ENCODE assay signal across 13 mouse cellular contexts in the genomic region with DNA sequence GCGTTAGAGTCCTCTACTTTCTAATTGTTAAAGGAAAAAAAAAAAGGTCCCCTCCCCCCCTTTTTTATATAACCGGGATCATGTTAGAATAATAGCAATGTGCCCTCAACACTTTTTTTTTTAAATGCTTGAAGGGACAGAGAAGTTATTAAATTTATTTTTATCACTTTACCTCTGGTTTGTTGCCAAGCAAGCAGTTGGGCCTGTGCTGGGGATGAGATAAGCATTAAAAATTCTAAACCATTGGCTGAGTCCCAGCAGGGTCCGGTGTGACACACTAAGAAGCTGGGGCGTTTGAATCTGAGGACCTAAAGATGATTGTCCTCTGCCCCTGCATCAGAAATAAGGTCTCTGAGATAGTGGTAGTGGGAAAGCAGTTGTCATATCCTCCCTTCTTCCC.
DNase-seq lines count a peak whose midpoint lies in the region; ATAC-seq and TF ChIP-seq lines count a peak whose summit lies in the region.
"Had no signal": no experiment of that assay in that cellular context is flagged by ENCODE, and none has a peak within 500 bp of the region (broad histone marks: within the 10 kb centered on the region; RNA-seq: fewer than 3 reads in every experiment).

No protein-coding gene starts in this region.

- no peak overlapping the region for H3K4me2 ChIP-seq in heart, embryonic 15.5 days
- no peak overlapping the region for H3K4me2 ChIP-seq in lung, embryonic 14.5 days
- H3K4me2 ChIP-seq: heart, embryonic 13.5 days; limb, embryonic 13.5 days; liver, embryonic 15.5 days; neural tube, embryonic 13.5 days had no signal

- 30% methylated on average over 4 of the region's 4 CpGs for WGBS in heart, embryonic 15.5 days
- 72% methylated on average over 4 of the region's 4 CpGs for WGBS in heart, embryonic 10.5 days
- WGBS in lung, embryonic 14.5 days: 50% methylated on average over 4 of the region's 4 CpGs

- ATAC-seq in cerebellum, adult (ENCODE audit: insufficient number of reproducible peaks, low FRiP score, low TSS enrichment): 0 out of 2 replicates have a peak, but pooled peaks have one; percentile 15
- no peak for ATAC-seq in heart, embryonic 15.5 days (replicated peaks; ENCODE audit: insufficient number of reproducible peaks, insufficient read depth, low FRiP score, low read depth)
- peak; percentile 49; the same call in 1 of the 2 replicates for ATAC-seq in lung, embryonic 14.5 days (ENCODE audit: insufficient read depth)
- peak; percentile 70 for ATAC-seq in megakaryocyte-erythroid progenitor cell, adult 5-6 weeks (replicated peaks; ENCODE audit: low FRiP score, low TSS enrichment, poor library complexity, severe bottlenecking)

- no peaks in the 10 kb centered on the region for H3K27me3 ChIP-seq in heart, embryonic 15.5 days
- H3K27me3 ChIP-seq in heart, embryonic 10.5 days (ENCODE audit: insufficient read depth, poor library complexity, severe bottlenecking): no peaks in the 10 kb centered on the region
- H3K27me3 ChIP-seq in lung, embryonic 14.5 days (ENCODE audit: insufficient read depth, low read length): no peaks in the 10 kb centered on the region
- H3K27me3 ChIP-seq: heart, embryonic 13.5 days; limb, embryonic 13.5 days; liver, embryonic 15.5 days; neural tube, embryonic 13.5 days had no signal

- no peak for TF ChIP-seq CTCF in lung, embryonic 14.5 days (IDR thresholded peaks at IDR 0.05; ENCODE audit: low read depth)

- H3K27ac ChIP-seq in heart, embryonic 15.5 days: peak overlapping the region; percentile 27; the same call in 1 of the 2 replicates
- no peak overlapping the region for H3K27ac ChIP-seq in heart, embryonic 10.5 days
- no peak overlapping the region for H3K27ac ChIP-seq in lung, embryonic 14.5 days (ENCODE audit: low read depth)
- H3K27ac ChIP-seq: heart, embryonic 13.5 days; left cerebral cortex, adult 2 months; limb, embryonic 13.5 days; liver, embryonic 15.5 days; neural tube, embryonic 13.5 days had no signal

- DNase-seq in cerebellum, postnatal 36 days: no peak
- no peak for DNase-seq in heart, embryonic 10.5 days (ENCODE audit: low spot score)
- peak; percentile 44 for DNase-seq in lung, embryonic 14.5 days
- no peak for DNase-seq in lung, postnatal 14 days
- DNase-seq in testis, postnatal 10 days (ENCODE audit: low spot score): no peak

- peaks cover 7% of the 10 kb centered on the region for H3K4me1 ChIP-seq in heart, embryonic 15.5 days (replicated peaks)
- no peaks in the 10 kb centered on the region for H3K4me1 ChIP-seq in heart, embryonic 10.5 days
- no peaks in the 10 kb centered on the region for H3K4me1 ChIP-seq in lung, embryonic 14.5 days (ENCODE audit: insufficient read depth)
- H3K4me1 ChIP-seq: limb, embryonic 13.5 days; liver, embryonic 15.5 days; neural tube, embryonic 13.5 days had no signal

- no peak overlapping the region for H3K9ac ChIP-seq in heart, embryonic 15.5 days
- H3K9ac ChIP-seq in lung, embryonic 14.5 days: no peak overlapping the region
- H3K9ac ChIP-seq: heart, embryonic 13.5 days; limb, embryonic 13.5 days; liver, embryonic 15.5 days; neural tube, embryonic 13.5 days had no signal

- no peaks in the 10 kb centered on the region for H3K9me3 ChIP-seq in heart, embryonic 15.5 days (replicated peaks)
- H3K9me3 ChIP-seq in heart, embryonic 10.5 days: no peaks in the 10 kb centered on the region
- H3K9me3 ChIP-seq in lung, embryonic 14.5 days (ENCODE audit: low read depth, low read length): no peaks in the 10 kb centered on the region
- H3K9me3 ChIP-seq: heart, embryonic 13.5 days; limb, embryonic 13.5 days; liver, embryonic 15.5 days; neural tube, embryonic 13.5 days had no signal

- no peak overlapping the region for H3K4me3 ChIP-seq in heart, embryonic 15.5 days
- no peak overlapping the region for H3K4me3 ChIP-seq in heart, embryonic 10.5 days
- no peak overlapping the region for H3K4me3 ChIP-seq in lung, embryonic 14.5 days (ENCODE audit: low read depth, low read length)
- H3K4me3 ChIP-seq: heart, embryonic 13.5 days; left cerebral cortex, adult 2 months; limb, embryonic 13.5 days; liver, embryonic 15.5 days; neural tube, embryonic 13.5 days had no signal

- no peaks in the 10 kb centered on the region for H3K36me3 ChIP-seq in heart, embryonic 15.5 days
- no peaks in the 10 kb centered on the region for H3K36me3 ChIP-seq in heart, embryonic 10.5 days
- no peaks in the 10 kb centered on the region for H3K36me3 ChIP-seq in lung, embryonic 14.5 days (ENCODE audit: insufficient read depth)
- H3K36me3 ChIP-seq: heart, embryonic 13.5 days; limb, embryonic 13.5 days; liver, embryonic 15.5 days; neural tube, embryonic 13.5 days had no signal
